Mouse (Mus musculus): Measurements from ENCODE around the gene Mbip.

GRCm38 (mm10) chr12:56302321-56303017 lies 43.2 kb downstream of the Mbip start:
- TF ChIP-seq CTCF (IDR thresholded peaks at IDR 0.05; ENCODE audit: insufficient read depth, low read length) (no peak), POLR2A (IDR thresholded peaks at IDR 0.05; ENCODE audit: borderline replicate concordance, extremely low read depth, low read depth, low read length) (no peak)

All from lung, adult 2 months (tissue).